Mouse (Mus musculus) CH12.LX (cell line): Measurements from ENCODE around the gene Gm20388. TPM values are rescaled to one million over a fixed set of nuclear protein-coding genes. Genes with fewer than 3 reads are reported as not detected.

Experiments used
- DNase-seq: peaks from one replicate; pipeline ENCODE4 v3.0.0-alpha.2; 2013; ENCODE audit errors: extremely low read depth
- H3K27ac ChIP-seq: 2 replicates; pipeline ENCODE4 v1.5.1; 2012; ENCODE audit warnings: low read depth, mild to moderate bottlenecking, control low read depth, moderate library complexity; ENCODE audit not compliant: insufficient read depth
- H3K27me3 ChIP-seq: replicated peaks from 2 replicates; pipeline ENCODE3; 2012; ENCODE audit warnings: inconsistent platforms
- H3K36me3 ChIP-seq, 2 experiments: replicated peaks in 1 of 2; 2 replicates each; pipeline versions ENCODE3 to v1.6.1; 2012; ENCODE audit warnings: inconsistent platforms in 1 of 2, low read length in 1 of 2, mild to moderate bottlenecking in 1 of 2, mixed read lengths in 1 of 2, moderate library complexity in 1 of 2; ENCODE audit not compliant: control insufficient read depth in 1 of 2, insufficient read depth in 1 of 2
- H3K4me1 ChIP-seq, 2 experiments: 2 replicates each; pipeline ENCODE4 v1.6.1; 2012; ENCODE audit warnings: inconsistent platforms in 1 of 2, moderate library complexity in 1 of 2; ENCODE audit not compliant: insufficient read depth in 2 of 2, control insufficient read depth in 1 of 2
- H3K4me2 ChIP-seq: 2 replicates; pipeline ENCODE4 v1.6.1; 2012; ENCODE audit warnings: low read depth, mild to moderate bottlenecking, control low read depth; ENCODE audit not compliant: poor library complexity, insufficient read depth, severe bottlenecking
- H3K4me3 ChIP-seq, 3 experiments: fragments of 150-350 bp in 1 of 3; sonication (generic) in 1 of 3; replicated peaks in 1 of 3; 2 replicates each; pipeline versions ENCODE3 to v1.5.1; 2011 to 2012; ENCODE audit warnings: low read depth in 2 of 3, low read length in 2 of 3, mild to moderate bottlenecking in 2 of 3, moderate library complexity in 2 of 3, control low read depth in 1 of 3, improper control_type of control experiment in 1 of 3, inconsistent platforms in 1 of 3, mixed read lengths in 1 of 3; ENCODE audit not compliant: poor library complexity in 1 of 3
- H3K79me2 ChIP-seq: replicated peaks from 2 replicates; pipeline ENCODE4 v1.6.1; 2012; ENCODE audit warnings: mild to moderate bottlenecking, moderate library complexity; ENCODE audit not compliant: control insufficient read depth, poor library complexity, insufficient read depth, severe bottlenecking; ENCODE audit errors: extremely low read depth
- H3K9ac ChIP-seq: 2 replicates; pipeline ENCODE4 v1.6.1; 2012; ENCODE audit warnings: low read depth, mild to moderate bottlenecking, control low read depth, moderate library complexity; ENCODE audit not compliant: insufficient read depth
- H3K9me3 ChIP-seq: replicated peaks from 2 replicates; pipeline ENCODE3; 2012; ENCODE audit warnings: low read length, inconsistent platforms, mixed read lengths
- BHLHE40 ChIP-seq: IDR thresholded peaks from 2 replicates; pipeline ENCODE4 v1.6.1; 2011; ENCODE audit warnings: mild to moderate bottlenecking, low read depth, low read length, improper control_type of control experiment
- CHD2 ChIP-seq: IDR thresholded peaks from 2 replicates; pipeline ENCODE4 v1.6.1; 2011; ENCODE audit warnings: low read length, improper control_type of control experiment
- CTCF ChIP-seq, 2 experiments: IDR thresholded peaks in 1 of 2; conservative IDR thresholded peaks in 1 of 2; 2 replicates each; pipeline ENCODE4 v1.5.1; 2011 to 2012; ENCODE audit warnings: low read depth in 2 of 2, low read length in 2 of 2, improper control_type of control experiment in 1 of 2, inconsistent platforms in 1 of 2, mild to moderate bottlenecking in 1 of 2, moderate library complexity in 1 of 2
- E2F4 ChIP-seq: IDR thresholded peaks from 2 replicates; pipeline ENCODE4 v1.6.1; 2011; ENCODE audit warnings: low read depth, low read length, improper control_type of control experiment; ENCODE audit not compliant: insufficient replicate concordance
- HCFC1 ChIP-seq: IDR thresholded peaks from 2 replicates; pipeline ENCODE4 v1.6.1; 2012; ENCODE audit warnings: low read depth, mild to moderate bottlenecking, inconsistent platforms, low read length, improper control_type of control experiment
- JUND ChIP-seq: conservative IDR thresholded peaks from 2 replicates; pipeline ENCODE4 v1.6.1; 2011; ENCODE audit warnings: low read depth, low read length, improper control_type of control experiment
- MAX ChIP-seq: IDR thresholded peaks from 2 replicates; pipeline ENCODE4 v1.6.1; 2011; ENCODE audit warnings: low read length, improper control_type of control experiment
- MAZ ChIP-seq: IDR thresholded peaks from 2 replicates; pipeline ENCODE4 v1.6.1; 2012; ENCODE audit warnings: low read depth, mild to moderate bottlenecking, inconsistent platforms, low read length, improper control_type of control experiment, moderate library complexity
- MEF2A ChIP-seq: IDR thresholded peaks from 2 replicates; pipeline ENCODE4 v1.6.1; 2014; ENCODE audit warnings: low read depth, mild to moderate bottlenecking, inconsistent platforms, low read length, improper control_type of control experiment, borderline replicate concordance
- POLR2AphosphoS2 ChIP-seq: IDR thresholded peaks from 2 replicates; pipeline ENCODE4 v1.6.1; 2011; ENCODE audit warnings: low read depth, low read length, improper control_type of control experiment
- RAD21 ChIP-seq: IDR thresholded peaks from 2 replicates; pipeline ENCODE4 v1.6.1; 2011; ENCODE audit warnings: low read depth, mild to moderate bottlenecking, low read length, improper control_type of control experiment, moderate library complexity
- SIN3A ChIP-seq: IDR thresholded peaks from 2 replicates; pipeline ENCODE4 v1.6.1; 2012; ENCODE audit warnings: low read length, improper control_type of control experiment, inconsistent platforms
- SMC3 ChIP-seq: IDR thresholded peaks from 2 replicates; pipeline ENCODE4 v1.6.1; 2011; ENCODE audit warnings: low read depth, low read length, improper control_type of control experiment
- USF1 ChIP-seq: IDR thresholded peaks from 2 replicates; pipeline ENCODE4 v1.6.1; 2014; ENCODE audit warnings: low read depth, mild to moderate bottlenecking, inconsistent platforms, low read length, improper control_type of control experiment
- USF2 ChIP-seq: conservative IDR thresholded peaks from 2 replicates; pipeline ENCODE4 v1.6.1; 2011; ENCODE audit warnings: low read depth, low read length, improper control_type of control experiment
- ZKSCAN1 ChIP-seq: IDR thresholded peaks from 2 replicates; pipeline ENCODE4 v1.6.1; 2012; ENCODE audit warnings: low read depth, inconsistent platforms, low read length, improper control_type of control experiment, borderline replicate concordance
- ZNF384 ChIP-seq: IDR thresholded peaks from 2 replicates; pipeline ENCODE4 v1.6.1; 2012; ENCODE audit warnings: low read depth, low read length, improper control_type of control experiment, inconsistent platforms
- dilution Hi-C: fragments of 300-500 bp; cut with MboI; formaldehyde crosslinking; loops from 2 replicates; pipeline ENCODE4 v1.14.3; 2020; ENCODE audit warnings: low sequenced_read_pairs; ENCODE audit not compliant: extremely low pct_unique_long_range_greater_than_20kb, extremely low pct_ligation_motif_present
- in situ Hi-C: fragments of 300-500 bp; cut with MboI; formaldehyde crosslinking; loops from 3 replicates; pipeline ENCODE4 v1.14.3; 2019; ENCODE audit warnings: low sequenced_read_pairs, low pct_ligation_motif_present, low pct_unique_long_range_greater_than_20kb, mixed read lengths
- polyA plus RNA-seq: library from polyadenylated mRNA; unstranded; fragments of >175 nt; gene quantifications from 2 replicates; pipeline ENCODE4 v1.2.1, GENCODE M21; 2012; ENCODE audit warnings: low read depth; ENCODE audit not compliant: insufficient read length
- total RNA-seq, 2 experiments: library from RNA; depleted of rRNA; stranded (reverse); fragments of 300-350 nt in 1 of 2; fragments of >200 nt in 1 of 2; gene quantifications; 2 replicates each; pipeline ENCODE4 v1.2.3; 2012 to 2014

Gene Gm20388
- total and polyA plus RNA-seq, 3 experiments: 14.8 to 26.3 (median 22.2) TPM

GRCm38 (mm10) chr8:122623844-122624642, 2713.4 kb downstream of the Gm20388 start:
- in situ Hi-C loops (loop anchor here (5.0 kb wide), 1 partner anchor 203 kb away; no protein-coding TSS in a partner anchor), dilution Hi-C loops (no loop called here)
- TF ChIP-seq USF2 (peak; percentile 63), USF1 (peak; percentile 36), RAD21 (no peak)
- Histone ChIP-seq H3K27me3 (no peaks in the 10 kb centered on the region), H3K9ac (no peak overlapping the region), H3K4me2 (no peak overlapping the region), H3K9me3 (no peaks in the 10 kb centered on the region), H3K36me3 (peaks cover 7 to 18% of the 10 kb centered on the region in 2 experiments), H3K4me1 (peaks cover 10 to 49% of the 10 kb centered on the region in 2 experiments), H3K27ac (no peak overlapping the region), H3K79me2 (no peaks in the 10 kb centered on the region), H3K4me3 (no peak overlapping the region)
- DNase-seq: no peak

- Histone ChIP-seq H3K27ac (no peak overlapping the region), H3K9ac (no peak overlapping the region), H3K4me1 (peaks cover 10 to 47% of the 10 kb centered on the region in 2 experiments), H3K27me3 (no peaks in the 10 kb centered on the region), H3K79me2 (no peaks in the 10 kb centered on the region), H3K4me3 (no peak overlapping the region), H3K4me2 (no peak overlapping the region), H3K36me3 (peaks cover 12 to 24% of the 10 kb centered on the region in 2 experiments), H3K9me3 (no peaks in the 10 kb centered on the region)
- dilution Hi-C loops (no loop called here), in situ Hi-C loops (loop anchor here (5.0 kb wide), 1 partner anchor 203 kb away; no protein-coding TSS in a partner anchor)
- no peak for DNase-seq
- peak; percentile 3; the same call in 1 of the 2 replicates for TF ChIP-seq RAD21
- TF ChIP-seq CTCF (conservative IDR thresholded peaks at IDR 0.05 in 1 of 2, IDR thresholded peaks at IDR 0.05 in 1 of 2; ENCODE audit: low read depth in 2 of 2, low read length in 2 of 2): peak in 1 of 2 experiments; percentile 45; a peak in 2 of 4 replicates
- peak; percentile 44 for TF ChIP-seq SMC3
- no peak for TF ChIP-seq JUND
Observed at GRCm38 (mm10) chr8:122624653-122625052, 2714.0 kb downstream of the Gm20388 start.

GRCm38 (mm10) chr8:122625811-122626210, 2715.2 kb downstream of the Gm20388 start:
- in situ Hi-C loops: no loop called here
- no peaks in the 10 kb centered on the region for H3K79me2 ChIP-seq
- dilution Hi-C loops: no loop called here
- DNase-seq: no peak
- peaks cover 19 to 35% of the 10 kb centered on the region in 2 experiments for H3K36me3 ChIP-seq
- H3K4me2 ChIP-seq: no peak overlapping the region
- H3K27ac ChIP-seq: no peak overlapping the region
- H3K4me3 ChIP-seq: no peak overlapping the region
- peaks cover 10 to 37% of the 10 kb centered on the region in 2 experiments for H3K4me1 ChIP-seq
- H3K9me3 ChIP-seq: no peaks in the 10 kb centered on the region
- no peaks in the 10 kb centered on the region for H3K27me3 ChIP-seq
- TF ChIP-seq BHLHE40: no peak
- TF ChIP-seq SIN3A: no peak
- TF ChIP-seq ZKSCAN1: no peak
- TF ChIP-seq RAD21: no peak
- no peak for TF ChIP-seq ZNF384
- no peak for TF ChIP-seq E2F4
- no peak for TF ChIP-seq CHD2
- TF ChIP-seq POLR2AphosphoS2: no peak
- no peak for TF ChIP-seq MEF2A
- TF ChIP-seq SMC3: no peak
- no peak for TF ChIP-seq CTCF (conservative IDR thresholded peaks at IDR 0.05 in 1 of 2, IDR thresholded peaks at IDR 0.05 in 1 of 2; ENCODE audit: low read depth in 2 of 2, low read length in 2 of 2)
- TF ChIP-seq HCFC1: no peak
- TF ChIP-seq MAX: no peak
- TF ChIP-seq MAZ: no peak
- H3K9ac ChIP-seq: no peak overlapping the region
